Mouse (Mus musculus) heart, embryonic 12.5 days (tissue): Measurements from ENCODE around the gene Zfp943. TPM values are rescaled to one million over a fixed set of nuclear protein-coding genes. Genes with fewer than 3 reads are reported as not detected.
A peak's percentile ranks its signal among the peaks of the same experiment; 100 is the strongest.
"Not testable (repeated sequence)": the region's sequence is repeated elsewhere in the genome, so short reads cannot be mapped to it uniquely, and the experiment has no call there.

Experiments
- ATAC-seq: fragments of 200-750 bp; cut with Nextera tagmentation; 2 replicates; pipeline ENCODE4 v1.8.0; 2017; ENCODE audit warnings: moderate TSS enrichment, moderate library complexity; ENCODE audit not compliant: insufficient number of reproducible peaks, low FRiP score
- H3K27ac ChIP-seq: fragments of 300-500 bp; sonication (generic); 2 replicates; pipeline ENCODE4 v1.5.1; 2016; ENCODE audit warnings: mild to moderate bottlenecking, moderate library complexity; ENCODE audit not compliant: poor library complexity, severe bottlenecking
- H3K27me3 ChIP-seq: fragments of 300-500 bp; sonication (generic); replicated peaks from 2 replicates; pipeline ENCODE4 v1.6.1; 2016; ENCODE audit warnings: mild to moderate bottlenecking, moderate library complexity
- H3K36me3 ChIP-seq: fragments of 300-500 bp; sonication (generic); 2 replicates; pipeline ENCODE4 v1.6.1; 2016; ENCODE audit warnings: mild to moderate bottlenecking, moderate library complexity
- H3K4me1 ChIP-seq: fragments of 300-500 bp; sonication (generic); replicated peaks from 2 replicates; pipeline ENCODE4 v1.6.1; 2016; ENCODE audit warnings: mild to moderate bottlenecking
- H3K4me2 ChIP-seq: fragments of 300-500 bp; sonication (generic); 2 replicates; pipeline ENCODE4 v1.6.1; 2016; ENCODE audit warnings: mild to moderate bottlenecking, moderate library complexity
- H3K4me3 ChIP-seq: fragments of 300-500 bp; sonication (generic); 2 replicates; pipeline ENCODE4 v1.5.1; 2016; ENCODE audit warnings: mild to moderate bottlenecking
- H3K9ac ChIP-seq: fragments of 300-500 bp; sonication (generic); 2 replicates; pipeline ENCODE4 v1.6.1; 2016; ENCODE audit warnings: mild to moderate bottlenecking, moderate library complexity
- H3K9me3 ChIP-seq: fragments of 300-500 bp; sonication (generic); replicated peaks from 2 replicates; pipeline ENCODE4 v1.6.1; 2016; ENCODE audit warnings: mild to moderate bottlenecking, moderate library complexity
- WGBS: fragments of 180-500 bp; shearing (Covaris S2); methylation state at CpG from one replicate; pipeline ENCODE4 v1.1.7; 2016; 5-methylcytosine and 5-hydroxymethylcytosine counted together
- polyA plus RNA-seq: library from polyadenylated mRNA; unstranded; fragments of >200 nt; fragmentation: Nextera tagmentation; extraction: Ambion mirVana; gene quantifications from 2 replicates; pipeline ENCODE4 v1.2.1, GENCODE M21; 2016

Gene Zfp943
- polyA plus RNA-seq, result 15.4 and 16.2 TPM in 2 replicates

GRCm38 (mm10) chr17:21962107-21962907 is at the start of gene Zfp943, which contains the start of gene Zfp942:
TSS of gene Zfp943 (plus strand) at chr17:21962552.
TSS of gene Zfp942 (minus strand) at chr17:21962464.
- under 1% methylated on average over 42 of the region's 55 CpGs for WGBS
- not testable (repeated sequence) for H3K27me3 ChIP-seq
- H3K9ac ChIP-seq, result peak within 1 kb of the TSS; percentile 86

GRCm38 (mm10) chr17:21963302-21963701 is 950 bp downstream of the Zfp943 start:
- Histone ChIP-seq H3K36me3 (peaks cover 8% of the 10 kb centered on the region), H3K9me3 (no peaks in the 10 kb centered on the region), H3K4me3 (peak overlapping the region; percentile 40), H3K9ac (no peak overlapping the region), H3K4me2 (peak overlapping the region; percentile 46; the same call in 1 of the 2 replicates), H3K4me1 (peaks cover 10% of the 10 kb centered on the region), H3K27ac (no peak overlapping the region), H3K27me3 (no peaks in the 10 kb centered on the region)
- WGBS, result 50% methylated on average over 4 of the region's 4 CpGs
- ATAC-seq, result no peak

More at GRCm38 (mm10) chr17:21962107-21962907, at the start of gene Zfp943, which contains the start of gene Zfp942:
- peak; percentile 99 for ATAC-seq
- Histone ChIP-seq H3K27ac (peak within 1 kb of the TSS; percentile 91), H3K4me3 (peak within 1 kb of the TSS; percentile 86), H3K4me2 (peak within 1 kb of the TSS; percentile 69), H3K4me1 (peaks cover 10% of the 10 kb centered on the region)
- H3K9me3 ChIP-seq, H3K36me3 ChIP-seq: not testable (repeated sequence)

- ATAC-seq, result not testable (repeated sequence)
Observed at GRCm38 (mm10) chr17:22035594-22035993, 73.2 kb downstream of the Zfp943 start.

GRCm38 (mm10) chr17:22049403-22049802 is 87.1 kb downstream of the Zfp943 start:
- H3K27me3 ChIP-seq, result no peaks in the 10 kb centered on the region
- H3K9me3 ChIP-seq, result peaks cover 35% of the 10 kb centered on the region
- no peak overlapping the region for H3K27ac ChIP-seq
- H3K4me3 ChIP-seq, result no peak overlapping the region
- H3K36me3 ChIP-seq, result no peaks in the 10 kb centered on the region
- no peak overlapping the region for H3K4me2 ChIP-seq
- ATAC-seq, result no peak
- 59% methylated on average over 2 of the region's 2 CpGs for WGBS
- no peak overlapping the region for H3K9ac ChIP-seq
- no peaks in the 10 kb centered on the region for H3K4me1 ChIP-seq

More at GRCm38 (mm10) chr17:22035594-22035993, 73.2 kb downstream of the Zfp943 start:
- H3K4me2 ChIP-seq, H3K36me3 ChIP-seq, H3K27ac ChIP-seq, H3K4me1 ChIP-seq, H3K9ac ChIP-seq, H3K9me3 ChIP-seq, H3K4me3 ChIP-seq, H3K27me3 ChIP-seq: not testable (repeated sequence)
- WGBS, result 31% methylated on average over 1 of the region's 1 CpGs

GRCm38 (mm10) chr17:22053211-22053610 is 90.9 kb downstream of the Zfp943 start:
- no peaks in the 10 kb centered on the region for H3K27me3 ChIP-seq
- no peaks in the 10 kb centered on the region for H3K4me1 ChIP-seq
- 61% methylated on average over 2 of the region's 2 CpGs for WGBS
- H3K9me3 ChIP-seq, result peaks cover 42% of the 10 kb centered on the region
- no peak for ATAC-seq
- no peak overlapping the region for H3K4me2 ChIP-seq
- no peak overlapping the region for H3K27ac ChIP-seq
- no peaks in the 10 kb centered on the region for H3K36me3 ChIP-seq
- H3K9ac ChIP-seq, result no peak overlapping the region
- no peak overlapping the region for H3K4me3 ChIP-seq

- Histone ChIP-seq H3K4me3 (peak overlapping the region; percentile 55), H3K27me3 (no peaks in the 10 kb centered on the region), H3K27ac (no peak overlapping the region), H3K9ac (peak overlapping the region; percentile 57), H3K36me3 (no peaks in the 10 kb centered on the region), H3K4me1 (no peaks in the 10 kb centered on the region), H3K4me2 (peak overlapping the region; percentile 75), H3K9me3 (no peaks in the 10 kb centered on the region)
- WGBS, result 4% methylated on average over 57 of the region's 57 CpGs
- peak; percentile 64 for ATAC-seq
Observed at GRCm38 (mm10) chr17:22081031-22081631, 118.8 kb downstream of the Zfp943 start.

- not testable (repeated sequence) for H3K4me1 ChIP-seq, ATAC-seq, H3K4me2 ChIP-seq, H3K27me3 ChIP-seq, H3K9ac ChIP-seq, H3K9me3 ChIP-seq, H3K36me3 ChIP-seq, H3K27ac ChIP-seq, H3K4me3 ChIP-seq
- WGBS, result 23% methylated on average over 3 of the region's 3 CpGs
Observed at GRCm38 (mm10) chr17:22083224-22083623, 120.9 kb downstream of the Zfp943 start.

- H3K4me1 ChIP-seq, result no peaks in the 10 kb centered on the region
- H3K9me3 ChIP-seq, result peaks cover 4% of the 10 kb centered on the region
- H3K9ac ChIP-seq, result no peak overlapping the region
- H3K4me3 ChIP-seq, result no peak overlapping the region
- H3K4me2 ChIP-seq, result no peak overlapping the region
- no peak for ATAC-seq
- H3K27me3 ChIP-seq, result no peaks in the 10 kb centered on the region
- no peaks in the 10 kb centered on the region for H3K36me3 ChIP-seq
- H3K27ac ChIP-seq, result no peak overlapping the region
Observed at GRCm38 (mm10) chr17:22118770-22119169, 156.4 kb downstream of the Zfp943 start.

Other genes with a start within 250 kb of the Zfp943 start
- gene Zfp229, start 231.8 kb upstream of the Zfp943 start, polyA plus RNA-seq, result 4.4 and 6.2 TPM in 2 replicates
- 4.2 and 5.1 TPM in 2 replicates for gene Zfp820, start 116.8 kb upstream of the Zfp943 start, polyA plus RNA-seq
- 4.0 and 5.2 TPM in 2 replicates for gene Zfp995, start 52.6 kb upstream of the Zfp943 start, polyA plus RNA-seq
- 15.2 and 15.5 TPM in 2 replicates for gene Zfp942, start 88 bp upstream of the Zfp943 start, polyA plus RNA-seq
- gene Zfp947, start 203.6 kb downstream of the Zfp943 start, polyA plus RNA-seq, result 2.6 and 2.8 TPM in 2 replicates